Mouse (Mus musculus): ENCODE measurements around the gene Swsap1. TPM values are rescaled to one million over a fixed set of nuclear protein-coding genes. Genes with fewer than 3 reads are reported as not detected.

Swsap1 gene
- total RNA-seq, 2 experiments from 2014 or later: 0.58 to 6.6 TPM

DNA sequence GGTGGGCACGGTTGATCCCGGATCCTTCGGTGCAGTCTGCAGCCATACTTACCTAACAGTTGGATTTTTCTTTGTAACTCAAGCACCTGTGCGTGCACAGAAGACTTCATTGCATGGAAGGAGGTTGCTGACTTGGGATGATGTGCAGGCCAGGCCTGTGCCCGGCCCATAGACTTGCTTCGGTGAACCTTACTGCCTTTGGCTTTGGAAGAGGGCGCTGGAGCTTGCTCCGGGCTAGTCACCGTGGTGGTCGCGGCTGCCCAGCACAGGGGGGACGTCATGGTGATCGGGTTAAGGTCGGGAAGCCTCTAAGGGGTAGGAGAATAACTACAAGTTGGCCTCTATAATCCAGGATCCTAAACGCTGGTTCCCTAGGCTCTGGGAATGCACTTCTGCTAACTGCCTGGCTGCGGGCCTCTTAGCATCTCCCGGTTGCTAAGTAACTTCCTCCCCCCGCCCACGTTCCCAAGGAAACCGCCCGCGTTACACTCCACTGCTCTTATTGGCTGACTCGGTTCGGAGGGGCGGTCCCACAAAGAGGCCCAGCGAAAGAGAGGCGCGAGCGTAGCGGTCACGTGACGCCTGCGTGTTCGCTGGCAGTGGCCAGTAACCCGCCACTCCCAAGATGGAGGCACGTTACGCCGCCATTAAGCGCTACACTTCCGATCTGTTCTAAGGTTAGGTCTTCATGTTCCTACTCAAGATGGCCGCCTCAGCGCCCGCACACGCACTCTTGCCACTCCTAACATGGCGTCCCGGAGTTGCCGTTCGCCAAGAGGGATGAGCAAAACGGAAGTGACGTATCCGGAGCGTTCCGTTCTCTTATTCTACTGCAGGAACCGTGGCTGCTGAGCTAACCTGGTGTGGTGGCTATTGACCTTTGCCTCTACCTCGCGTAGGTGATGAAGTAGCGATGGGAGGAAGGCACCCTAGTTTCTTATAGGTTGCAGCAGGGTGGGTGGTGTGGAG, 46.9 kb downstream of the Swsap1 start, which contains the start of the genes Ccdc151 and Prkcsh:
Gene Ccdc151, minus strand, starts transcription at position 441 of the 969 bp plus-strand sequence.
Gene Prkcsh, plus strand, starts transcription at position 613 of the 969 bp plus-strand sequence.
- peak; percentile 94 for ATAC-seq (replicated peaks; ENCODE audit: low FRiP score, poor library complexity, severe bottlenecking)

DNA sequence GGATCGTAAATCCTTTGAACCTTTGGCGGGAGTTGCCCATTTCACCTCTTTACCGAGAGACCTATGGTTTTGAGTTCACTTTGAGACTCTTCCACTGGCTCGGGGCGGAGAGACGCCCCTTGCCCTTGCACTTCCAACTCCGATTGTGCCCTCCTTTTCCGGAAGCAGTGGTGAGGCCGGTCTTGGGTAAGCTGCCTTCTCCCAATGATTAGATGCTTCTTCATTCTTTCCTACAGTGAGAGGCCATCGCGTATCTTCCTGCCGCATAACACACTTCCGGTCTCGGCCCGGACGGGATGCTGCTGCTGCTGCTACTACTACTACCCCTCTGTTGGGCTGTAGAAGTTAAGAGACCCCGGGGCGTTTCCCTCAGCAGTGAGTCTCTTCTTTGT, 47.6 kb downstream of the Swsap1 start:
- ATAC-seq (replicated peaks; ENCODE audit: low FRiP score, poor library complexity, severe bottlenecking): peak; percentile 48

DNA sequence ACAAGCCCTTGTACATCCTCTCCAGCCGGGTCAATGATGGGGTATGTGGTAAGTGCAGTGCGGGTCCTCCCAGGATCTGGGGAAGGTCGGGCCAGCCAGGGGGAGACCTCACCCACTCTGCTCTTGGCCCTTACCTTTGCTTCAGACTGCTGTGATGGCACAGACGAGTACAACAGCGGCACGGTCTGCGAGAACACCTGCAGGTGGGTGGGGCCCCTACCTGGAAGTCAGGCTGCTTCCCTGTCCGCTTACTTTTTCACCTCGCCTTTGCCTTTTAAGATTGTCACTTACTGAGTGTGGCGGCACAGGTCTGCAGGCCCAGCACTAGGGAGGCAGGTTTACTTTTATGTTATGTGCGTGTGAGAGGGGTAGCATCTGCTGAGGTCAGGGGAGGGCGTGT, 49.0 kb downstream of the Swsap1 start:
- no peak for ATAC-seq (replicated peaks; ENCODE audit: low FRiP score, poor library complexity, severe bottlenecking)

Other genes starting within 250 kb of the Swsap1 start
- gene Ldlr, start 232.3 kb upstream of the Swsap1 start, total RNA-seq (2015; ENCODE audit: low replicate concordance): 2.5 and 6.9 TPM in 2 replicates
- 3.7 and 5.4 TPM in 2 replicates for gene Ldlr, start 232.3 kb upstream of the Swsap1 start, total RNA-seq (2017; ENCODE audit: low replicate concordance)
- gene Spc24, start 195.5 kb upstream of the Swsap1 start, total RNA-seq (2015; ENCODE audit: low replicate concordance): 28.0 and 63.8 TPM in 2 replicates
- gene Spc24, start 195.5 kb upstream of the Swsap1 start, total RNA-seq (2017; ENCODE audit: low replicate concordance): 23.6 and 31.9 TPM in 2 replicates
- 1.2 TPM in 1 of 2 replicates, not detected in the other for gene Kank2, start 157.0 kb upstream of the Swsap1 start, total RNA-seq (2015; ENCODE audit: low replicate concordance)
- 0.09 TPM in 1 of 2 replicates, not detected in the other for gene Kank2, start 157.0 kb upstream of the Swsap1 start, total RNA-seq (2017; ENCODE audit: low replicate concordance)
- gene Angptl8, start 120.2 kb upstream of the Swsap1 start, total RNA-seq (2015; ENCODE audit: low replicate concordance): 1.3 TPM in 1 of 2 replicates, not detected in the other
- not detected in 2 replicates for gene Angptl8, start 120.2 kb upstream of the Swsap1 start, total RNA-seq (2017; ENCODE audit: low replicate concordance)
- gene Dock6, start 103.1 kb upstream of the Swsap1 start, total RNA-seq (2015; ENCODE audit: low replicate concordance): not detected in 2 replicates
- not detected in 2 replicates for gene Dock6, start 103.1 kb upstream of the Swsap1 start, total RNA-seq (2017; ENCODE audit: low replicate concordance)
- 17.1 and 21.5 TPM in 2 replicates for gene Rab3d, start 37.6 kb upstream of the Swsap1 start, total RNA-seq (2015; ENCODE audit: low replicate concordance)
- 11.2 and 13.4 TPM in 2 replicates for gene Rab3d, start 37.6 kb upstream of the Swsap1 start, total RNA-seq (2017; ENCODE audit: low replicate concordance)
- gene Ccdc159, start 28.3 kb upstream of the Swsap1 start, total RNA-seq (2015; ENCODE audit: low replicate concordance): not detected in 2 replicates
- gene Ccdc159, start 28.3 kb upstream of the Swsap1 start, total RNA-seq (2017; ENCODE audit: low replicate concordance): not detected in 2 replicates
- 9.8 and 15.7 TPM in 2 replicates for gene Tmem205, start 28.2 kb upstream of the Swsap1 start, total RNA-seq (2015; ENCODE audit: low replicate concordance)
- gene Tmem205, start 28.2 kb upstream of the Swsap1 start, total RNA-seq (2017; ENCODE audit: low replicate concordance): 1.5 TPM in 2 replicates
- gene Plppr2, start 18.7 kb upstream of the Swsap1 start, total RNA-seq (2015; ENCODE audit: low replicate concordance): 0.42 TPM in 1 of 2 replicates, not detected in the other
- gene Plppr2, start 18.7 kb upstream of the Swsap1 start, total RNA-seq (2017; ENCODE audit: low replicate concordance): not detected in 2 replicates
- 68.1 and 70.3 TPM in 2 replicates for gene Epor, start 7.8 kb downstream of the Swsap1 start, total RNA-seq (2015; ENCODE audit: low replicate concordance)
- 70.3 and 91.0 TPM in 2 replicates for gene Epor, start 7.8 kb downstream of the Swsap1 start, total RNA-seq (2017; ENCODE audit: low replicate concordance)
- gene Rgl3, start 33.7 kb downstream of the Swsap1 start, total RNA-seq (2015; ENCODE audit: low replicate concordance): not detected in 2 replicates
- not detected in 2 replicates for gene Rgl3, start 33.7 kb downstream of the Swsap1 start, total RNA-seq (2017; ENCODE audit: low replicate concordance)
- gene Ccdc151, start 46.9 kb downstream of the Swsap1 start, total RNA-seq (2015; ENCODE audit: low replicate concordance): 4.2 TPM in 1 of 2 replicates, not detected in the other
- 0.84 and 0.85 TPM in 2 replicates for gene Ccdc151, start 46.9 kb downstream of the Swsap1 start, total RNA-seq (2017; ENCODE audit: low replicate concordance)
- gene Prkcsh, start 47.1 kb downstream of the Swsap1 start, total RNA-seq (2015; ENCODE audit: low replicate concordance): 13.1 and 13.4 TPM in 2 replicates
- gene Prkcsh, start 47.1 kb downstream of the Swsap1 start, total RNA-seq (2017; ENCODE audit: low replicate concordance): 20.2 and 25.0 TPM in 2 replicates
- gene Elavl3, start 96.3 kb downstream of the Swsap1 start, total RNA-seq (2015; ENCODE audit: low replicate concordance): not detected in 2 replicates
- not detected in 2 replicates for gene Elavl3, start 96.3 kb downstream of the Swsap1 start, total RNA-seq (2017; ENCODE audit: low replicate concordance)
- not detected in 2 replicates for gene Gm49318, start 115.5 kb downstream of the Swsap1 start, total RNA-seq (2015; ENCODE audit: low replicate concordance)
- not detected in 2 replicates for gene Gm49318, start 115.5 kb downstream of the Swsap1 start, total RNA-seq (2017; ENCODE audit: low replicate concordance)
- gene Zfp653, start 115.6 kb downstream of the Swsap1 start, total RNA-seq (2015; ENCODE audit: low replicate concordance): 1.0 and 4.0 TPM in 2 replicates
- 1.6 and 2.8 TPM in 2 replicates for gene Zfp653, start 115.6 kb downstream of the Swsap1 start, total RNA-seq (2017; ENCODE audit: low replicate concordance)
- 1.9 and 3.3 TPM in 2 replicates for gene Ecsit, start 129.7 kb downstream of the Swsap1 start, total RNA-seq (2015; ENCODE audit: low replicate concordance)
- 3.5 and 4.2 TPM in 2 replicates for gene Ecsit, start 129.7 kb downstream of the Swsap1 start, total RNA-seq (2017; ENCODE audit: low replicate concordance)
- not detected in 2 replicates for gene Cnn1, start 143.5 kb downstream of the Swsap1 start, total RNA-seq (2015; ENCODE audit: low replicate concordance)
- gene Cnn1, start 143.5 kb downstream of the Swsap1 start, total RNA-seq (2017; ENCODE audit: low replicate concordance): not detected in 2 replicates
- 28.4 and 30.7 TPM in 2 replicates for gene Elof1, start 161.4 kb downstream of the Swsap1 start, total RNA-seq (2015; ENCODE audit: low replicate concordance)
- gene Elof1, start 161.4 kb downstream of the Swsap1 start, total RNA-seq (2017; ENCODE audit: low replicate concordance): 14.1 and 15.8 TPM in 2 replicates
- 10.8 and 20.7 TPM in 2 replicates for gene Acp5, start 180.0 kb downstream of the Swsap1 start, total RNA-seq (2015; ENCODE audit: low replicate concordance)
- 9.8 and 18.1 TPM in 2 replicates for gene Acp5, start 180.0 kb downstream of the Swsap1 start, total RNA-seq (2017; ENCODE audit: low replicate concordance)
- gene Pigyl, start 201.1 kb downstream of the Swsap1 start, total RNA-seq (2015; ENCODE audit: low replicate concordance): 5.6 and 8.8 TPM in 2 replicates
- gene Pigyl, start 201.1 kb downstream of the Swsap1 start, total RNA-seq (2017; ENCODE audit: low replicate concordance): 8.2 and 9.3 TPM in 2 replicates
- gene Zfp872, start 232.3 kb downstream of the Swsap1 start, total RNA-seq (2015; ENCODE audit: low replicate concordance): not detected in 2 replicates
- gene Zfp872, start 232.3 kb downstream of the Swsap1 start, total RNA-seq (2017; ENCODE audit: low replicate concordance): not detected in 2 replicates